In the genomic region with DNA sequence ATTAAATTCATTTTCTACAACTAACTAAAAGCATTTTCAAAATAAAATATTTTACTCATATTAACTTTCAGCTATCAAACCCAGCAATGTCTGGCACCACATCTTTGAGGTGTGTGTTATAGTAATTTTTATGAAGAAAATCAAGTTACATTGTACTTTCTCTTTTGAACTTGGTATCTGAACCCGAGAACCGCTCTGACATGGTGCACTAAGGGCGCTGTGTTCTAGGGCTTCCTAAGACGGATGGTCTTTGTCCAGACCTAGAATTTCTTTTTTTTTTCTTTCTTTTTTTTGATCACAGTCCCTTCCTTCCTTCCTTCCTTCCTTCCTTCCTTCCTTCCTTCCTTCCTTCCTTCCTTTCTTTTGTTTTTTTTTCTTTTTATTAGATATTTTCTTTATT, we compare ENCODE assay signal across 13 mouse cellular contexts. TPM values are rescaled to one million over a fixed set of nuclear protein-coding genes. Genes with fewer than 3 reads are reported as not detected.
A peak's percentile ranks its signal among the peaks of the same experiment; 100 is the strongest.
DNase-seq lines count a peak whose midpoint lies in the region; ATAC-seq and TF ChIP-seq lines count a peak whose summit lies in the region.
"Had no signal": no experiment of that assay in that cellular context is flagged by ENCODE, and none has a peak within 500 bp of the region (broad histone marks: within the 10 kb centered on the region; RNA-seq: fewer than 3 reads in every experiment).

No protein-coding gene starts in this region.

- DNase-seq in cerebellum, adult 2 months = peak; percentile 14 to 33
- no peak for DNase-seq in cerebellum, adult 9-10 months
- peak; percentile 71 for DNase-seq in kidney, postnatal 10 days
- DNase-seq in right cerebral cortex, postnatal 4 days = peak; percentile 69
- DNase-seq in right cerebral cortex, postnatal 25 days = no peak
- no peak for DNase-seq in yolk sac, embryonic 10.5 days (ENCODE audit: low spot score)

- WGBS in cerebellum, adult 2 months = 94% methylated on average over 4 of the region's 4 CpGs
- WGBS in kidney, embryonic 14.5 days = 94% methylated on average over 4 of the region's 4 CpGs

- no peak overlapping the region for H3K4me2 ChIP-seq in kidney, embryonic 14.5 days (replicated peaks; ENCODE audit: low read depth, low read length)
- H3K4me2 ChIP-seq in myocyte (ENCODE audit: low read depth) = peak overlapping the region; percentile 42
- H3K4me2 ChIP-seq: embryonic facial prominence, embryonic 15.5 days; midbrain, embryonic 11.5 days had no signal

- no peak overlapping the region for H3ac ChIP-seq in myocyte (ENCODE audit: control insufficient read depth, insufficient read length)

- no peak overlapping the region for H3K27ac ChIP-seq in cerebellum, adult 2 months (ENCODE audit: insufficient read depth, low read length)
- H3K27ac ChIP-seq in kidney, embryonic 14.5 days (ENCODE audit: low read depth, low read length) = no peak overlapping the region
- H3K27ac ChIP-seq: embryonic facial prominence, embryonic 15.5 days; liver, embryonic 14.5 days had no signal

- H3K4me1 ChIP-seq in cerebellum, adult 2 months (ENCODE audit: control insufficient read depth, insufficient read depth, low read length) = no peaks in the 10 kb centered on the region; the same call in 1 of the 2 replicates
- no peaks in the 10 kb centered on the region for H3K4me1 ChIP-seq in kidney, embryonic 14.5 days (ENCODE audit: control insufficient read depth, insufficient read depth, low read length)

- H3K36me3 ChIP-seq in kidney, embryonic 14.5 days (ENCODE audit: control insufficient read depth, insufficient read depth, low read length) = no peaks in the 10 kb centered on the region
- H3K36me3 ChIP-seq in myocyte (ENCODE audit: control insufficient read depth, insufficient read depth) = no peaks in the 10 kb centered on the region
- H3K36me3 ChIP-seq: embryonic facial prominence, embryonic 15.5 days had no signal

- TF ChIP-seq CTCF in cerebellum, adult 2 months (IDR thresholded peaks at IDR 0.05; ENCODE audit: borderline replicate concordance, insufficient read depth, low read depth, low read length) = no peak

- no peak for ATAC-seq in kidney, embryonic 14.5 days (ENCODE audit: low FRiP score, low TSS enrichment)

- H3K4me3 ChIP-seq in cerebellum, adult 2 months (replicated peaks; ENCODE audit: insufficient read depth, low read depth, low read length) = no peak overlapping the region
- no peak overlapping the region for H3K4me3 ChIP-seq in kidney, embryonic 14.5 days (ENCODE audit: low read length)
- H3K4me3 ChIP-seq in myocyte = no peak overlapping the region
- H3K4me3 ChIP-seq: embryonic facial prominence, embryonic 15.5 days had no signal

- no peaks in the 10 kb centered on the region; the same call in 1 of the 2 replicates for H3K27me3 ChIP-seq in cerebellum, adult 2 months (ENCODE audit: control insufficient read depth, insufficient read depth, low read length)
- no peaks in the 10 kb centered on the region for H3K27me3 ChIP-seq in kidney, embryonic 14.5 days (ENCODE audit: control insufficient read depth, insufficient read depth, low read length)
- peaks cover 5% of the 10 kb centered on the region for H3K27me3 ChIP-seq in myocyte (ENCODE audit: control insufficient read depth, insufficient read depth, insufficient read length)
- H3K27me3 ChIP-seq: embryonic facial prominence, embryonic 15.5 days had no signal

- no peak overlapping the region for H3K9ac ChIP-seq in kidney, embryonic 14.5 days (ENCODE audit: low read depth, low read length)
- H3K9ac ChIP-seq: embryonic facial prominence, embryonic 15.5 days; liver, embryonic 14.5 days had no signal

- no peaks in the 10 kb centered on the region for H3K79me2 ChIP-seq in myocyte (ENCODE audit: control insufficient read depth, insufficient read depth)

- no peaks in the 10 kb centered on the region for H3K9me3 ChIP-seq in kidney, embryonic 14.5 days (ENCODE audit: control insufficient read depth, low read length)

- no peak for TF ChIP-seq POLR2A in cerebellum, adult 2 months (IDR thresholded peaks at IDR 0.05; ENCODE audit: borderline replicate concordance, insufficient read depth, low read length)
- no peak for TF ChIP-seq POLR2A in myocyte (IDR thresholded peaks at IDR 0.05; ENCODE audit: insufficient read length, low read depth)

TF ChIP-seq in myocyte, 11 proteins besides CTCF, POLR2A, EP300 and RAD21:
- TF ChIP-seq TCF3 (IDR thresholded peaks at IDR 0.05; ENCODE audit: insufficient read length, low read depth) (no peak), USF1 (IDR thresholded peaks at IDR 0.05; ENCODE audit: low read depth) (no peak), E2F4 (IDR thresholded peaks at IDR 0.05; ENCODE audit: insufficient read depth) (no peak), CEBPB (IDR thresholded peaks at IDR 0.05; ENCODE audit: insufficient read depth, poor library complexity, severe bottlenecking) (no peak), MYOD1 (IDR thresholded peaks at IDR 0.05; ENCODE audit: control insufficient read depth in 1 of 3, insufficient read length in 2 of 3, low read depth in 2 of 3) (no peak), SRF (IDR thresholded peaks at IDR 0.05; ENCODE audit: control insufficient read depth, insufficient read length, low read depth) (no peak), MAX (IDR thresholded peaks at IDR 0.05; ENCODE audit: low read depth) (no peak), TCF12 (IDR thresholded peaks at IDR 0.05; ENCODE audit: insufficient read depth, poor library complexity, severe bottlenecking) (no peak), MYOG (IDR thresholded peaks at IDR 0.05; ENCODE audit: control insufficient read depth in 1 of 3, insufficient read depth in 1 of 3, insufficient read length in 2 of 3, low read depth in 2 of 3) (no peak), REST (IDR thresholded peaks at IDR 0.05; ENCODE audit: insufficient read depth, insufficient read length) (no peak), POLR2AphosphoS2 (IDR thresholded peaks at IDR 0.05; ENCODE audit: insufficient read length, low read depth) (no peak)
TF ChIP-seq in myocyte: peak in this region for 0.

RNA-seq across cellular contexts. Expression of a gene that starts 8.5 kb away (rescaled TPM):
- polyA plus RNA-seq in cerebellum, adult 2 months (2012; rRNA removed) = not detected in 2 replicates
- polyA plus RNA-seq in kidney, embryonic 14.5 days (2014; fragmentation: Nextera tagmentation; extraction: Ambion mirVana) = 0.96 and 1.6 TPM in 2 replicates
- polyA plus RNA-seq in myocyte (2012; fragmentation: generic; extraction: Trizol) = not detected
- polyA plus RNA-seq: embryonic facial prominence, embryonic 15.5 days; frontal cortex, adult 2 months; midbrain, embryonic 11.5 days; neural tube, embryonic 14.5 days had no signal

RNA-seq across cellular contexts. Expression of a gene that starts 17.6 kb away (rescaled TPM):
- polyA plus RNA-seq in cerebellum, adult 2 months (2012; rRNA removed) = 9.5 and 11.3 TPM in 2 replicates
- polyA plus RNA-seq in kidney, embryonic 14.5 days (2014; fragmentation: Nextera tagmentation; extraction: Ambion mirVana) = 2.9 and 3.6 TPM in 2 replicates
- 0.20 TPM for polyA plus RNA-seq in myocyte (2012; fragmentation: generic; extraction: Trizol)

RNA-seq across cellular contexts. Expression of a gene that starts 57.8 kb away (rescaled TPM):
- polyA plus RNA-seq in cerebellum, adult 2 months (2012; rRNA removed) = not detected in 2 replicates
- not detected in 2 replicates for polyA plus RNA-seq in kidney, embryonic 14.5 days (2014; fragmentation: Nextera tagmentation; extraction: Ambion mirVana)
- polyA plus RNA-seq in myocyte (2012; fragmentation: generic; extraction: Trizol) = not detected
- polyA plus RNA-seq: embryonic facial prominence, embryonic 15.5 days; frontal cortex, adult 2 months; liver, embryonic 14.5 days; midbrain, embryonic 11.5 days; neural tube, embryonic 14.5 days had no signal

Comparison
In these comparisons a context has a peak if more than half of its experiments do, and no peak if none do; other contexts are left out.
1. DNase-seq: peak in cerebellum, adult 2 months (2 of 2), kidney, postnatal 10 days (single experiment) and right cerebral cortex, postnatal 4 days (single experiment); none in cerebellum, adult 9-10 months (single experiment), right cerebral cortex, postnatal 25 days (single experiment) and yolk sac, embryonic 10.5 days (single experiment).